Comparison of ENCODE assay signal across 16 mouse cellular contexts in genomic region chr2:124244543-124245245, GRCm38 (mm10).
A peak's percentile ranks its signal among the peaks of the same experiment; 100 is the strongest.
DNase-seq lines count a peak whose midpoint lies in the region; ATAC-seq and TF ChIP-seq lines count a peak whose summit lies in the region.
"Had no signal": no experiment of that assay in that cellular context is flagged by ENCODE, and none has a peak within 500 bp of the region (broad histone marks: within the 10 kb centered on the region; RNA-seq: fewer than 3 reads in every experiment).

No protein-coding gene starts in this region.

- H3K4me2 ChIP-seq in kidney, postnatal 0 days (ENCODE audit: low read length) = no peak overlapping the region
- no peak overlapping the region for H3K4me2 ChIP-seq in kidney, embryonic 16.5 days (replicated peaks; ENCODE audit: low read depth, low read length)
- H3K4me2 ChIP-seq: forebrain, embryonic 13.5 days; hindbrain, embryonic 12.5 days; limb, embryonic 15.5 days had no signal

- H3K9ac ChIP-seq in kidney, postnatal 0 days (ENCODE audit: low read depth, low read length) = no peak overlapping the region
- no peak overlapping the region for H3K9ac ChIP-seq in kidney, embryonic 16.5 days (replicated peaks; ENCODE audit: low read length)
- H3K9ac ChIP-seq: forebrain, embryonic 13.5 days; hindbrain, embryonic 12.5 days; limb, embryonic 15.5 days had no signal

- H3K36me3 ChIP-seq in kidney, postnatal 0 days (ENCODE audit: insufficient read depth, low read length) = no peaks in the 10 kb centered on the region
- H3K36me3 ChIP-seq in kidney, embryonic 16.5 days (ENCODE audit: insufficient read depth, low read length) = no peaks in the 10 kb centered on the region
- H3K36me3 ChIP-seq: G1E; hindbrain, embryonic 12.5 days; limb, embryonic 15.5 days had no signal

- H3K4me3 ChIP-seq in kidney, postnatal 0 days (replicated peaks; ENCODE audit: low read depth, low read length) = no peak overlapping the region
- no peak overlapping the region for H3K4me3 ChIP-seq in kidney, embryonic 16.5 days (ENCODE audit: low read length)
- H3K4me3 ChIP-seq: forebrain, embryonic 13.5 days; hindbrain, embryonic 12.5 days; limb, embryonic 15.5 days; megakaryocyte, embryonic 14.5 days had no signal

- H3K9me3 ChIP-seq in kidney, postnatal 0 days (replicated peaks; ENCODE audit: low read length) = no peaks in the 10 kb centered on the region
- no peaks in the 10 kb centered on the region for H3K9me3 ChIP-seq in kidney, embryonic 16.5 days (ENCODE audit: low read length)
- H3K9me3 ChIP-seq: forebrain, embryonic 13.5 days; hindbrain, embryonic 12.5 days; limb, embryonic 15.5 days had no signal

- 61% methylated on average over 4 of the region's 4 CpGs for WGBS in kidney, postnatal 0 days
- WGBS in kidney, embryonic 16.5 days = 68% methylated on average over 4 of the region's 4 CpGs

- DNase-seq in cerebellum, adult 9-10 months = peak; percentile 9
- peak; percentile 13 for DNase-seq in kidney, postnatal 0 days (ENCODE audit: low spot score)
- DNase-seq in kidney, postnatal 36 days = no peak
- peak; percentile 21 for DNase-seq in adrenal gland, postnatal 25 days
- peak; percentile 48 for DNase-seq in lung, postnatal 25 days (ENCODE audit: low spot score)
- no peak for DNase-seq in urinary bladder, adult 18-20 months (ENCODE audit: low spot score in 2 of 2)
- DNase-seq: kidney, adult 9 months; layer of hippocampus, postnatal 36 days had no signal

- H3K27ac ChIP-seq in kidney, postnatal 0 days = no peak overlapping the region
- no peak overlapping the region for H3K27ac ChIP-seq in kidney, embryonic 16.5 days (ENCODE audit: low read length)
- H3K27ac ChIP-seq: forebrain, embryonic 13.5 days; hindbrain, embryonic 12.5 days; limb, embryonic 15.5 days had no signal

- no peak for ATAC-seq in cerebellum, adult (ENCODE audit: insufficient number of reproducible peaks, low FRiP score, low TSS enrichment)
- ATAC-seq in kidney, postnatal 0 days (replicated peaks; ENCODE audit: low FRiP score, low read depth) = no peak
- ATAC-seq in kidney, embryonic 16.5 days (ENCODE audit: low FRiP score, low TSS enrichment) = no peak
- ATAC-seq: activated CD4-positive, CD25-positive, alpha-beta regulatory T cell, adult 4 months; forebrain, embryonic 13.5 days had no signal

- H3K27me3 ChIP-seq in kidney, postnatal 0 days (ENCODE audit: insufficient read depth, low read length) = no peaks in the 10 kb centered on the region
- no peaks in the 10 kb centered on the region for H3K27me3 ChIP-seq in kidney, embryonic 16.5 days (ENCODE audit: insufficient read depth, low read length)
- H3K27me3 ChIP-seq: forebrain, embryonic 13.5 days; hindbrain, embryonic 12.5 days; limb, embryonic 15.5 days; megakaryocyte, embryonic 14.5 days had no signal

- no peak for TF ChIP-seq CTCF in kidney, postnatal 0 days (IDR thresholded peaks at IDR 0.05; ENCODE audit: low read depth)

- H3K4me1 ChIP-seq in kidney, postnatal 0 days (replicated peaks; ENCODE audit: insufficient read depth, low read length) = no peaks in the 10 kb centered on the region
- no peaks in the 10 kb centered on the region for H3K4me1 ChIP-seq in kidney, embryonic 16.5 days (ENCODE audit: insufficient read depth, low read length)
- H3K4me1 ChIP-seq: forebrain, embryonic 13.5 days; limb, embryonic 15.5 days; megakaryocyte, embryonic 14.5 days had no signal

Comparison
In these comparisons a context has a peak if more than half of its experiments do, and no peak if none do; other contexts are left out.
1. DNase-seq: peak in cerebellum, adult 9-10 months (single experiment), kidney, postnatal 0 days (single experiment), adrenal gland, postnatal 25 days (single experiment) and lung, postnatal 25 days (single experiment); none in kidney, postnatal 36 days (0 of 2) and urinary bladder, adult 18-20 months (0 of 2).